Mouse (Mus musculus): ENCODE measurements around the gene Tfb1m.

DNA sequence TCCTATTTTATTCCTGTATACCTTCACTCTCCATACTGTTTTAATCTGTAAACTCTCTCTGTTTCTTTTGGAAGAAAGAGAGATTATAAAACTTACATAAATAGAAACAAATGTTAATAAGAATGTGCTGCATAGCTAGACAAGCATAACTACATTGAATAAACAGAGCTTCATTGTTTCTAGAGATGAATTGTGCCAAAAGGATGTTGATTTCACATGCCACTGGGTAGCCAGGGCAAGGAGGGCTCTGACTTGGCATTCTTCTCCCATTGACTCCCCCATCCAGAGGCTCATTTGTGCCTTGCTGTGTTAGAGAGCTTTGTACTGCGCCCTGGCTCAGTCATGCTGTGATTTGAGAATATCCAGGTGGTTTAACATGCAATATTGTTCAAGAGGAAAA, 40.3 kb upstream of the Tfb1m start:
- TF ChIP-seq CTCF (IDR thresholded peaks at IDR 0.05; ENCODE audit: low read depth, low read length) (no peak), GATA1 (IDR thresholded peaks at IDR 0.05; ENCODE audit: borderline replicate concordance, low read length) (no peak), POLR2AphosphoS5 (IDR thresholded peaks at IDR 0.05; ENCODE audit: insufficient replicate concordance, low read depth, low read length) (no peak), TAL1 (conservative IDR thresholded peaks at IDR 0.05; ENCODE audit: low read depth, low read length) (no peak)
